Mouse (Mus musculus) heart, embryonic 16.5 days (tissue): ENCODE data around the gene Usp37. TPM values are rescaled to one million over a fixed set of nuclear protein-coding genes. Genes with fewer than 3 reads are reported as not detected.
"Not testable (repeated sequence)": the region's sequence is repeated elsewhere in the genome, so short reads cannot be mapped to it uniquely, and the experiment has no call there.

Experiments
- ATAC-seq: fragments of 200-750 bp; cut with Nextera tagmentation; replicated peaks from 2 replicates; pipeline ENCODE4 v1.8.0; 2017; ENCODE audit warnings: moderate number of reproducible peaks; ENCODE audit not compliant: insufficient read depth, low FRiP score; ENCODE audit errors: extremely low read depth
- H3K27ac ChIP-seq: fragments of 300-500 bp; sonication (generic); 2 replicates; pipeline ENCODE4 v1.5.1; 2014; ENCODE audit warnings: mild to moderate bottlenecking, low read length, control low read depth, moderate library complexity
- H3K27me3 ChIP-seq: fragments of 300-500 bp; sonication (generic); 2 replicates; pipeline ENCODE4 v1.6.1; 2014; ENCODE audit warnings: low read length, mixed read lengths; ENCODE audit not compliant: control insufficient read depth, insufficient read depth
- H3K36me3 ChIP-seq: fragments of 300-500 bp; sonication (generic); 2 replicates; pipeline ENCODE4 v1.6.1; 2014; ENCODE audit not compliant: control insufficient read depth, insufficient read depth
- H3K4me1 ChIP-seq: fragments of 300-500 bp; sonication (generic); 2 replicates; pipeline ENCODE4 v1.6.1; 2014; ENCODE audit warnings: low read length, mixed read lengths; ENCODE audit not compliant: control insufficient read depth, insufficient read depth
- H3K4me2 ChIP-seq: fragments of 300-500 bp; sonication (generic); 2 replicates; pipeline ENCODE4 v1.6.1; 2014; ENCODE audit warnings: low read depth, mild to moderate bottlenecking, control low read depth, low read length
- H3K4me3 ChIP-seq: fragments of 300-500 bp; sonication (generic); 2 replicates; pipeline ENCODE4 v1.5.1; 2014; ENCODE audit warnings: mild to moderate bottlenecking, control low read depth, low read length
- H3K9ac ChIP-seq: fragments of 300-500 bp; sonication (generic); 2 replicates; pipeline ENCODE4 v1.6.1; 2014; ENCODE audit warnings: low read length, control low read depth
- H3K9me3 ChIP-seq: fragments of 300-500 bp; sonication (generic); replicated peaks from 2 replicates; pipeline ENCODE4 v1.6.1; 2016; ENCODE audit warnings: low read length; ENCODE audit not compliant: control insufficient read depth
- WGBS: fragments of 180-500 bp; shearing (Covaris S2); extraction: QIAGEN DNeasy Blood & Tissue Kit; methylation state at CpG from one replicate; pipeline ENCODE4 v1.1.7; 2014; 5-methylcytosine and 5-hydroxymethylcytosine counted together
- polyA plus RNA-seq: library from polyadenylated mRNA; unstranded; fragments of >200 nt; fragmentation: Nextera tagmentation; extraction: Ambion mirVana; gene quantifications from 2 replicates; pipeline ENCODE4 v1.2.1, GENCODE M21; 2015

The Usp37 gene
- polyA plus RNA-seq, 1 experiment from 2014 or later: 19.2 TPM

DNA sequence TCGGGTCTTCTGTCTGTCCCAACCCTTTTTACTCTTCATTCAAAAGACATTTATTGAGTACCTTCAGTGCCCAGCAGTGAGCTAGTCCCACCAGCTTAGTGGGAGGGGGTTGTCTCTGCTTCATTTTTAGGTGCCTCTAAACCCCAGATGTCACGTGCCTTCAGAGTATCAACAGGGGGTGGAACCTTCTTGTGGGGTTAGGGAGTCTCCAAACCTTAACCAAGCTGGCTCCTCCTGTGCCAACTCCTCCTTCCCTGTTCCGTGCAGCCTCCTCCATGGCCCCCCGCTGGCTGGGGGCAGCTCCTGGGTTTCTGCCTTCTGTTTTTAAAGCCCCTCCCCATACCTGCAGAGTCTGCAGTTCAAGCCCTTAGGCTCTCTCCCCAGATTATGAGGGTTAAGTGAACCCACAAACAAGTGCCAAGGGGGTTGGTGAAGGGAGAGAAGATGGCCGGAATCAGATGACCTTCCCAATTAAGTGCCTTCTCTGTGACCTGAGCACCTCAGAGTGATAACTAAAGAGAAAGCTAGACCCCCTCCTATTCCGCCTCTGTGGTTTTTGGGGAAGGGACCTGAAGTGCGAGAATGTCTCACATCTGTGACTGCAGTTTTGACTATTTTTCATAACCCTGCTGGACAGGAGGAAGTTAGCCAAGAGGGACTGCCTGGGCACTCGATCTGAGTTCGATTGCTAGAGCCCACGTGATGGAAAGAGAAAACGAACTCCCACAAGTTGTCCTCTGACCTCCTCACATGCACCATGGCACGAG, 147.4 kb downstream of the Usp37 start:
- Histone ChIP-seq H3K9ac (peak overlapping the region; percentile 79; the same call in 1 of the 2 replicates), H3K4me2 (peak overlapping the region; percentile 92), H3K4me3 (peak overlapping the region; percentile 55), H3K36me3 (peaks cover 16% of the 10 kb centered on the region), H3K27ac (peak overlapping the region; percentile 94)
- 9% methylated on average over 11 of the region's 12 CpGs for WGBS
- ATAC-seq, H3K9me3 ChIP-seq, H3K4me1 ChIP-seq, H3K27me3 ChIP-seq: not testable (repeated sequence)

DNA sequence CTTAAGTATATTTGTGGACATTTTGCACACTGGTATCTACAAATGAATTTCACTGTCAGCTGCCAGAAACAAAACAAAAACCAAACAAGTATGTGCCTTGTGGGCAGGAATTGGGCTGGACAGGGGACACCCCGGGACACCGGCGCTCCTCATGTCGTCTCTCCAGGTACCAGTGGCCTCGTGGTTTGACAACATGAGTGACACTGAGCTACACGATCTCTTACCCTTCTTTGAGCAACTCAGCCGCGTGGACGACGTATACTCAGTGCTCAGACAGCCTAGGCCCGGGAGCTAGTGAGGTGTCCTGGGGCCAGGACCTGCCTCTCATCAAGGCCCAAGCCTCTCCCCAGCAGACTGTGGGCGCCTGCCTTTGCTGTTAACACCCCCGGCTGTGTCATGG, 148.8 kb downstream of the Usp37 start:
- no peak overlapping the region for H3K27ac ChIP-seq
- H3K36me3 ChIP-seq: peaks cover 16% of the 10 kb centered on the region
- no peak overlapping the region for H3K4me3 ChIP-seq
- no peaks in the 10 kb centered on the region for H3K9me3 ChIP-seq
- no peaks in the 10 kb centered on the region for H3K27me3 ChIP-seq
- ATAC-seq: no peak
- WGBS: 81% methylated on average over 13 of the region's 13 CpGs
- H3K4me1 ChIP-seq: peaks cover 15% of the 10 kb centered on the region
- no peak overlapping the region for H3K9ac ChIP-seq
- H3K4me2 ChIP-seq: no peak overlapping the region

DNA sequence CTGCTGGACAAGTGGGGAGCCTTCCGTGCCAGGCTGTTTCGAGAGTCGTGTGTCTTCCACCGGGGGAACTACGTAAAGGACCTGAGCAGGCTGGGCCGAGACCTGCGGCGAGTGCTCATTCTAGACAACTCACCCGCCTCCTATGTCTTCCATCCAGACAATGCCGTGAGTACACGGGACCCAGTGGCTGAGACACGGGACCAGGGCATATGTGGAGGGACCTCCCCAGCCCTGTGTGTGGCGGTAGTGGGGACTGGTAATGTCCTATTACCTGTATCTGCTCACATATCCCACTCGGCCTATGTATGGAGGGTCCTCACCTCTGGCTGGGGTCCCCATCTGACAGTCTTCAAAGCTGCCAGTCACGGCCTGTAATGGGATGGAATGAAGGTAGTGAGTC, 149.2 kb downstream of the Usp37 start:
- peaks cover 19% of the 10 kb centered on the region for H3K4me1 ChIP-seq
- ATAC-seq: no peak
- H3K27me3 ChIP-seq: no peaks in the 10 kb centered on the region
- H3K9ac ChIP-seq: no peak overlapping the region
- no peak overlapping the region for H3K27ac ChIP-seq
- peaks cover 16% of the 10 kb centered on the region for H3K36me3 ChIP-seq
- WGBS: 90% methylated on average over 15 of the region's 15 CpGs
- H3K4me3 ChIP-seq: no peak overlapping the region
- H3K4me2 ChIP-seq: no peak overlapping the region
- H3K9me3 ChIP-seq: no peaks in the 10 kb centered on the region

DNA sequence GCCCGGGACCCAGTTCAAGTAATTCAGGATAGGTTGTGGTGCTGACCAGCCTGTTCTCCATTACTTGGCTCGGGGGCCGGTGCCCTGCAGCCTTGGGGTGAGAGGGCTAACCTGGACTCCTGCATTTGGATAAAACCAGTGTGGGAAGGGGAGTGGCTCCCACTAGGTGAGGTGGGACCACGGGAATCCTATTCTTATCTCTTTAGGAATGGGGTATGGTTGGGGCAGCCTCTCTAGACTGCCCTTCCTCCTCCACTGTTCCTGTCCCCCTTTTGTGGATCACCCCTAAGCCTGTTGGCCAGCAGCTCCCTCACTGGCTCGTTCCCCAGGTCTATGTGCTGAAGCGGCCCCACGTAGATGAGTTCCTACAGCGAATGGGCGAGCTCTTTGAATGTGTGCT, 149.8 kb downstream of the Usp37 start:
- 86% methylated on average over 9 of the region's 9 CpGs for WGBS
- Histone ChIP-seq H3K9ac (no peak overlapping the region), H3K4me2 (no peak overlapping the region), H3K27me3 (no peaks in the 10 kb centered on the region), H3K9me3 (no peaks in the 10 kb centered on the region), H3K27ac (no peak overlapping the region), H3K4me1 (peaks cover 24% of the 10 kb centered on the region), H3K36me3 (peaks cover 16% of the 10 kb centered on the region), H3K4me3 (no peak overlapping the region)
- ATAC-seq: no peak

DNA sequence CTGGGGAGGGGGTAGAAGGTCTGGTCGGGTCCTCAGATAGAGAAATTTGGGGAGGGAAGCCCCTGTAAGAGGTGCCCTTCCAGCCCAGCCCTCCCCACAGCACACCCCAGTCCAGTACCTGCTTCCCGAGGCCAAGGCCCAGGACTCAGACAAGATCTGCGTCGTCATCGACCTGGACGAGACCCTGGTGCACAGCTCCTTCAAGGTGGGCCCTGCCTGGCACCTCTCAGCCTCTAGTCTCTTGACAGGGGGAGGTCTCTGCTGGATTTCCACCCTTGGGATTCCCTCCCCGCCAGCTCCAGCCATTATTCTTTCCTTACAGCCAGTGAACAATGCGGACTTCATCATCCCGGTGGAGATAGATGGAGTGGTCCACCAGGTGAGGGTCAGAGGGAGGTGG, 150.4 kb downstream of the Usp37 start:
- Histone ChIP-seq H3K9ac (no peak overlapping the region; the same call in 1 of the 2 replicates), H3K27me3 (no peaks in the 10 kb centered on the region), H3K9me3 (no peaks in the 10 kb centered on the region), H3K27ac (no peak overlapping the region), H3K4me1 (peaks cover 25% of the 10 kb centered on the region), H3K36me3 (peaks cover 16% of the 10 kb centered on the region), H3K4me3 (no peak overlapping the region), H3K4me2 (peak overlapping the region; percentile 85; the same call in 1 of the 2 replicates)
- 84% methylated on average over 9 of the region's 9 CpGs for WGBS
- no peak for ATAC-seq

DNA sequence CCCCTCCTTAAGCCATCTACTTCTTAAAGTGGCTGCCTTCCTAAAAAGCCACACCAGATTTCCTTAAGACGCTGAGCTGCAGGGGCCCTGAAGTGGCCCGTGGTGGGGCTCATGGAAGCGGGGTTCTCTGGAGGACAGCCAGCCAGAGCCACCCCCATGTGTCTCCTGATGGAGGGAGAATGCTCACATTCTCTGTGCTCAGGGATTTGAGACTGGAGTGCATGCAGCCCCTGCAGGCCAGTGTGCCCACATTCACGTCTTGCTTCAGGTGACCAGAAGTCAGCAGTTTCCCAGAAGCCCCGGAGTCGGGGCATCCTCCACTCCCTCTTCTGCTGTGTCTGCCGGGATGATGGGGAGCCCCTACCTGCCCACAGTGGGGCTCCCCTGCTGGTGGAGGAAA, 151.1 kb downstream of the Usp37 start:
- H3K4me3 ChIP-seq: peak overlapping the region; percentile 82
- H3K27me3 ChIP-seq: no peaks in the 10 kb centered on the region
- peak overlapping the region; percentile 21; the same call in 1 of the 2 replicates for H3K27ac ChIP-seq
- 36% methylated on average over 7 of the region's 7 CpGs for WGBS
- H3K36me3 ChIP-seq: peaks cover 16% of the 10 kb centered on the region
- peak overlapping the region; percentile 98 for H3K9ac ChIP-seq
- peak overlapping the region; percentile 85 for H3K4me2 ChIP-seq
- H3K9me3 ChIP-seq: no peaks in the 10 kb centered on the region
- ATAC-seq: no peak
- H3K4me1 ChIP-seq: peaks cover 25% of the 10 kb centered on the region

DNA sequence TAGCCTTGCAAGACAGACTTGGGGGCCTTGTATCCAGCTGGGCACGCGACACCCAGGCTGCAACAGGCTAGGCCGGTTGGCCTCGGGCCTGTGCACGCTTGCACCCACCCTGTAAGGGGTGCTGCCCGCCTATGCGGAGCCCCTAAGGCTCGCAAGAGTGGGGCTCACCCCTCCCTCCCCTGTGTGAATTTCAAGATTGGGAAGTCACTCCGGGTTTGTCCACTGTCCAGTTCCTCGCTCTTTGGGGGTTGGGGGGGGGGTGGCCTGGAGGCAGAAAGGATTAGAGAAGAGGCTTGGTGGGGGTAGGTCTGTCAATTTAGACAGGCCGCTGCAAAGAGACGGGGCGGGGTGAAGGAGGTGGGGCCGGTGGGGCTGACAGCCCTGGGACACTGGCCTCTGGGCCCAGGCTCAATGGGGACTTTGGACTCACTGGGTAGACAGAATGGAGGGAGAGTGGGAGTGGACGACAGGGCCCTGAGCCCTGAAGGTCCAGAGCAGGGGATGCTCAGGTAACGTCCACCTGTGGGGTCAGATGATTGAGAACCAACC, 151.6 kb downstream of the Usp37 start:
- H3K4me1 ChIP-seq: peaks cover 29% of the 10 kb centered on the region
- peaks cover 16% of the 10 kb centered on the region for H3K36me3 ChIP-seq
- no peak for ATAC-seq
- H3K27me3 ChIP-seq: no peaks in the 10 kb centered on the region
- peak overlapping the region; percentile 98 for H3K9ac ChIP-seq
- peak overlapping the region; percentile 85 for H3K4me2 ChIP-seq
- 3% methylated on average over 16 of the region's 16 CpGs for WGBS
- H3K4me3 ChIP-seq: peak overlapping the region; percentile 82
- H3K9me3 ChIP-seq: no peaks in the 10 kb centered on the region
- H3K27ac ChIP-seq: peak overlapping the region; percentile 98

DNA sequence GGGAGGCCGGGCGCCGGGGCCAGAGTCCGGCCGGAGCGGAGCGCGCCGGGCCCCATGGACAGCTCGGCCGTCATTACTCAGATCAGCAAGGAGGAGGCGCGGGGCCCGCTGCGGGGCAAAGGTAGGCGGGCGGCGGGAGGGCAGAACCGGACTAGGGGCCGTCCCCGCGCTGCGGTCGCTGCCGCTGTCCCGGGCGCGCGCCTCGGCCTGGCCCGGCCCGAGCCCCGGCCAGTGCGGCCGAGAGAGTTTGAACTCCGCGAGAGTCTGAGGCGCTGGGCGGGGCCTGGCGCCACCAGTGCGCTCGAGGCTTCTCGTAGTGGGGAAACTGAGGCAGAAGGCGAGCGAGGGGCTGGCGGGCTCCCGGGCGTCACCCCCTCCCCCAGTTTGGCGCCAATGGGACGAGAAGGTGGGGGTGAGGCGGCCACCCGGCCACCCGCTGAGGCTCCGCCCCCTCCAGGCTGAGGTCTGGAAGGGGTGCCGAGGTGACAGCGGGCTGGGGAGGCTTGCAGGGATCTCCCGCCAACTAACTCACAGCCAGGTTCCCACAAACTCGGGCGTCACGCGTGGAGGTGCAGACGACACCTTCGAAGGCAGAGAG, 152.1 kb downstream of the Usp37 start:
- Histone ChIP-seq H3K9me3 (no peaks in the 10 kb centered on the region), H3K4me3 (peak overlapping the region; percentile 82), H3K4me1 (peaks cover 33% of the 10 kb centered on the region), H3K4me2 (peak overlapping the region; percentile 85), H3K27me3 (no peaks in the 10 kb centered on the region), H3K9ac (peak overlapping the region; percentile 98), H3K36me3 (peaks cover 16% of the 10 kb centered on the region), H3K27ac (peak overlapping the region; percentile 98)
- under 1% methylated on average over 53 of the region's 63 CpGs for WGBS
- peak; percentile 49 for ATAC-seq
